Mouse (Mus musculus): ENCODE results near the gene Prkar2b.
"Not testable (repeated sequence)": the region's sequence is repeated elsewhere in the genome, so short reads cannot be mapped to it uniquely, and the experiment has no call there.

Gene Prkar2b

GRCm38 (mm10) chr12:32059707-32060106 lies 1.4 kb downstream of the Prkar2b start:
- no peak for DNase-seq

- no peak for DNase-seq
These were observed 2.0 kb downstream of the Prkar2b start for GRCm38 (mm10) chr12:32059135-32059534.

GRCm38 (mm10) chr12:32057461-32058199 lies 3.5 kb downstream of the Prkar2b start:
- no peak for DNase-seq

DNA sequence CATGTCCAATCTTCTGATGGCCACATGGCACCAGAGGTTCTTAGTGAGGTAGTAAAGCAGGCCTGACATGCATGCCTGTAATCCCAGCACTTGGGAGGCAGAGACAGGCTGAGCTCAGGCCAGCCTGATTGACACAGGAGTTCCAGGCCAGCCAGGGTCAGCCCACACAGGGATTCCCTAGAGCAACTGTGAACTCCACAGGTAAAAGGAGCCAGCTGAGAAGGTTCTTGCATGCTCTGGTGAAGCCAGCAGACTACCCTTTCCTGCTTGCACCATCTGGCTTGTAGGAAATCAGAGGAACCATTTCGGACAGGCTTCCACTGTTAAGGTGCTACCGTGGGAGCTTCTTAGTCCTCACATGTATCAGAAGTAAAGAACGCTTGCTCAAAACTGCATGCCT lies 5.3 kb downstream of the Prkar2b start:
- DNase-seq = no peak

GRCm38 (mm10) chr12:32054476-32055166 lies 6.5 kb downstream of the Prkar2b start:
- DNase-seq = no peak

DNA sequence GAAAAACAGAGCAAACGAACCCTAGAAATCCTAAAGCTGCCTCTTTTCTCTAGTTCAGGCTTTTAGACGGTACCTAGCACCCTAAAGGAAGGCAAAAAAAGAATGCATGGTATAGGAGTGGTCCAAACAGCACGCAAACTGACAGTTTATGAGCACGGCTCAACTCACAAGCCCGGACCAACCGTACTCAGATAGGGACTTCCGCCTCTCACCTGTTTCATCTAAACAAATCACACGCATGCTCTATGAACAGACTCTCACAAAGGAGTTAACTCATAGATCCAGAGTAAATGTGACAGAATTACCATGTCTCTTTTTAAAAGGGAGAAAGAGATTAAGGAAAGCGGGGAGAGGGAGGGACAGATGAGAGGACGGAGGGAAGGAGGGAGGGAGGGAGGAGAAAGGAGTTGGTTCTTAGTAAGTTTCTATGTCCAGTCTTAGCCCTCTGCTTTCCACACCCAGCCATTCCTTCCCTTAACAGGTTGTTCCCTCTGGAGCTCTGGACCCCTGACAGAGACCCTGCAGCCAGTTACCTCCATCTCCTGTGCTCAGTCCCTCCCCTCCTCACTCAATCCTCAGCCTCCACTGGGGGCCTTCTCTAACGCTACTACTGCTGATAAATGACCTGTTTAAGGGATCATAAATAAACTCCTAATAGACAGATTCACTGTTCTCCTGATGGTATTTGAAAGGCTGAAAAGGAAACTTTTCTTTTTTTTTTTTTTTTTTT lies 7.3 kb downstream of the Prkar2b start:
- DNase-seq = no peak

DNA sequence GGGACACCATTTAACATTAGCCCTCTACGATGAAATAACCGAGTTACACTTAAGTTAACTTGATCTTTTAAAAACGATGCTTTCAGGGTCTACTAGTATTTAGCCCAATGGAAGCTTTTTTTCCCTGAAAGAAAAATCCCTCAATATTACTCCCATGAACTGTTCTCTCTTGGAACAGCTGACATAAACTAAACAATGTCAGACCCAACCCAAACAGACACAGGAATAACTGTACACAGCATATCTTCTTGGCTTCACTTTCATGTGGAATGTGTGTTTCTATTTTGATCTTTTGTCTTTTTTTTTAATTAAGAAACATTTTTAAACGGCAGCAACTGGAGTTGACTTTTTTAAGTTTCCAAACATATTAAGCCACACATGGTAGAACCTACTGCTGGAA lies 8.2 kb downstream of the Prkar2b start:
- no peak for DNase-seq

DNA sequence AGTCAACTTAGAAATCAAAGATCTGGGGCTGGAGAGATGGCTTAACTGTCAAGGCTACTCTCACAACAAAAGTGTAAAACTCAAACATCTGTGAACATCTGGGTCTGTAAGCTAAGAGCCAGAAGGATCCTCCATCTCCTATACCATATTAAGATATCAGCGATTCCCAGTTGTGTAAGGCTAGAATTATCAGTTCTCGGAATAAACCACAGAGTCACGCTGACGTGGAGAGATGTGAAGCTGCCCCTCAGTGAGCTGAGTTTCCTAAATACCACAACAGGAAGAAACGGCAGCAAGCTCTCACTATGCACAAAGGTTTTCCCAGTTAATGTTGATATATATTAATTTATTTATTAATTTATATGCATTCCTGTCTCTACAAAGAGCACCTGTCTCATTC lies 10.9 kb downstream of the Prkar2b start:
- DNase-seq = no peak

DNA sequence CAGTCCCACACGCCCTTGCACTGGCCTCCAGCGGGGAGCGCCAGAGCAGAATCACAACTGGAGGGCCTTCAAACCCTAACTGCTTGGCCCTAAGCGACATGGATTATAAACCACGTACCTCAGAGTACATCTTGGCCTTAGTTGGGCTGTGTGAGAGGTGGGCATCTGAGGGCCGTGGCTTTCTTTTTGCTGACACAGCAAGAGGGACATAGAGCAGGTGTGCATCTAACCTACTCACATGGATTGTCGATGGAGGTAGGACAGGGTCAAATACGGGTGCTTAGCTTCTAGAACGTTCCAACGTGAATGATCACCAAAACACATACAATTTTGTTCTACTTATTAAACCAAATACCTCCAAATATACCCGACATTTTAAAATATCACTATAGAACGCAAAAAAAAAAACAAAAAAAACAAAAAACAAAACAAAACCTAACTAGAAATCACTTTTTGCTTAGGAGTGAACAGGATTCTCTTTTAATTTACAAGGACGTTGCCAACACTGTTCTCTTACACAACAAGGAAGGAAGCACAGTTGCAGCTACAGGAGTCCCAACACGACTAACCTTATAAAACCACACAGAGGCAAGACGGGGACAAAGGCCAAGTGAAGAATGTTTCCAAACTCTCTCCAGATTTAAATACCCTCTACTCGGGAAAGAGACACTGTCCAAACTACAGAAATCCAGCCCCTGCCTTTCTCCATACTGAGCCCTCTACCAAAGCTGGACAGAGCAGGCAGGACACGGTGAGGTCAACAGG lies 15.3 kb downstream of the Prkar2b start:
- DNase-seq = no peak

- DNase-seq = no peak
These were observed 16.5 kb downstream of the Prkar2b start for GRCm38 (mm10) chr12:32044487-32045134.

GRCm38 (mm10) chr12:32033536-32033935 lies 27.6 kb downstream of the Prkar2b start:
- DNase-seq = no peak

GRCm38 (mm10) chr12:32032917-32033316 lies 28.2 kb downstream of the Prkar2b start:
- DNase-seq = no peak

DNA sequence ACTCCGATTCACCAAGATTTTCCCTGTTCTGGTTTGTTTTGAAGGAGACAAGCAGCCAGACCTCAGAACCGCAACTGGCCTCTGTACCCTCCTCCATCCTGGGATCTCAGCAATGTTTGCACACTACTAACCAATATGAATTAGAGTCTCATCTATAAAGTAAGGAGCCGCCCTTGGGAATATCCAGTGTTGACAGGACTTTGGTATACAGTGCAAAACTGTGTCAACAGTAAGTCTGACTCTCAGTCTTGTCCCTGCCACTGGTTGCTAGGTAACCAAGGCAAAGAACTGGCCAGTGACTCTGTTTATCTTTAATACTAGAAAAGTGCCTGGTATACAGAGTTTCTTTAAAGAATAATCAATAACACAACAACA lies 42.7 kb downstream of the Prkar2b start:
- no peak for DNase-seq

DNA sequence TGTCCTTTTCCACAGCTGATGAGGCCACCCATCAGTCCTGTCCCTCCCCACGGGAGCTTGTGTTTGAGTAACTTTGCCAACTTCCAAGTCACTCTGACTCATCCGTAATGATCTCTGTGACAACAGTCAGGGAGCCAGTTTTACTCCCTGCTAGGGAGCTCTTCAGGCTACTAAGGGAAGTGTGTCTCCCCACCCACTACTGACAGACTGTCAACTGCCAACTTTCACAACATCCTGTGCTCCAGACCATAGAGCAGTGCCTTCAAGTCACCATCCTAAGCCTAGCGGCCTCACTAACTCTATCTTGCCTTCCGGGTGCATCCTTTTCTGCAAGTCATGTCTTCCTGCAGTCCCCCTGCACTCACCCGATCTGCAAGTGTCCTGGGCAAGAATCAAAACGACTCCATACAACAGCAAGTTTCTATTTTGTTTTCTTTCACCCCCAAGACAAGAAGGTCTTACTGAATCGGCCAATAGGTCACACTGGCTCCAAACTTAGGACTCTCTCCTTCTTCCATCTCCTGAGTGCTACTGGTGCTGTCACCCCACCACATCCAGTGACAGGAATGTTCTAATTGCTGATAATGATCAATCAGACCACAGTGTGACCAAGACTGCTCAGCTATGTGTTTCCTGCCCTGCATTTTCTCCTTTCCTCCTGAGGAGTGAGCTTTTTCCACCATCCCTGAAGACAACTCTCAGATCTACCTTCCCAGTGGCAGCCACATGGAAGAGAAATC lies 43.3 kb downstream of the Prkar2b start:
- DNase-seq = no peak

DNA sequence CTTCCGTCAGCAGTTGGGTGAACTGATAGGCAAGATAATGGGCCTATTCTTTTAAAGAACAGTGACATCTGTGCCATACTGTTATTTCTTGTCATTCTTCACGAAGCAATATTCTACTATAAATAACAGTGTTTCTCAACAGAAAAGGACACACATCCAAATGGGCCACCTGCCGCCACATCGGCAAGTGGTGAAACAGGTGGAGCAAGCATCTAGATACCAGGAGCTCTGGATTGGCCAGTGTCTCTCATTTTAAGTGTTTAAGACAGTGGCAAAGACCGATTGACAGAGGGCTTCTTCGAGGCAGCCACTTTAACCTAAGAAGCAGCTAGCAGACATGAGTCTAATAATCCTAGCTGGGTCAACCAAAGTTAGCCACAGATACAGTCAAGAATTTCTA lies 44.6 kb downstream of the Prkar2b start:
- DNase-seq = no peak

DNA sequence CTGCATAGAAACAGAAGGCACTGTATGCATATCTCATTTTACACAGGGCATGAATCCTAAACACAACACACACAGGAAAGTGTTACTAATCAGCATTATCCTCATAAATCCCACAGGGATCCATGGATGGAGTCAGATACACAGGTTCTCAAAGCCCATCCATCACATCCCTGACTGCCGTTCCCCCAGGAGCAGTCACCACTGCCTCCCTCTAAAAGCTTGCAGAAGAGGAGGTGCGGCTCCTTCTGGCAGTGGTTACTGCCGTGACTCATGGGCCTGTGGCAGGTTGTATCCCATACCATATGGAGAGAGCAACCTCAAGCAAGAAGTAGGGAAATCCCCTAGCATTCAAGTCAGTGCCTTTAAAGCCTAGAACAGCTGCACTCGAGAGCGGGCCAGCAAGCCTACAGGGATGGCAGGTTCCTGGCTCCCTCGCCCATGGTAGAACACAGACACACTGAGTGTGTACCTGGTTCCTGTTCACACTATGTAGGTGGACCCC lies 45.8 kb downstream of the Prkar2b start:
- DNase-seq = no peak

- no peak for DNase-seq
These were observed 46.3 kb downstream of the Prkar2b start for GRCm38 (mm10) chr12:32014811-32015210.

DNA sequence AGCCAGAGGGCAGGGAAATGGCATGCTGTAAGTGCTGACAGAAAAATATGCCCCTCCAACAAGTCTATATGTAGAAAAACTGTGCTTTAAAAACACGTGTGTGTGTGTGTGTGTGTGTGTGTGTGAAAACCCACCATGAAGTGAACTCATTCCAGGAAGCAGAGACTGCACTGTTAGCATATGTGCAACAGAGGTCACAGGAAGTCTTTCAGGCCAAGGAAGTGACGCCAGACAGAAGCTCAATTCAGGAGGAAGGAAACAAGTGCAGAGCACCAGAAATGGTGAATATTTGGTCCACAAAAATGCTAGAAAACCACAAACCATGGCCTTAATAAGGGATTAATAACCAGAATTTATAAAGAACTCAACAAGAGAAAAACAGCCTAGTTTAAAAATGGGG lies 48.9 kb downstream of the Prkar2b start:
- DNase-seq = no peak

GRCm38 (mm10) chr12:32011128-32011527 lies 50.0 kb downstream of the Prkar2b start:
- no peak for DNase-seq

GRCm38 (mm10) chr12:32009985-32010369 lies 51.1 kb downstream of the Prkar2b start:
- DNase-seq = not testable (repeated sequence)

DNA sequence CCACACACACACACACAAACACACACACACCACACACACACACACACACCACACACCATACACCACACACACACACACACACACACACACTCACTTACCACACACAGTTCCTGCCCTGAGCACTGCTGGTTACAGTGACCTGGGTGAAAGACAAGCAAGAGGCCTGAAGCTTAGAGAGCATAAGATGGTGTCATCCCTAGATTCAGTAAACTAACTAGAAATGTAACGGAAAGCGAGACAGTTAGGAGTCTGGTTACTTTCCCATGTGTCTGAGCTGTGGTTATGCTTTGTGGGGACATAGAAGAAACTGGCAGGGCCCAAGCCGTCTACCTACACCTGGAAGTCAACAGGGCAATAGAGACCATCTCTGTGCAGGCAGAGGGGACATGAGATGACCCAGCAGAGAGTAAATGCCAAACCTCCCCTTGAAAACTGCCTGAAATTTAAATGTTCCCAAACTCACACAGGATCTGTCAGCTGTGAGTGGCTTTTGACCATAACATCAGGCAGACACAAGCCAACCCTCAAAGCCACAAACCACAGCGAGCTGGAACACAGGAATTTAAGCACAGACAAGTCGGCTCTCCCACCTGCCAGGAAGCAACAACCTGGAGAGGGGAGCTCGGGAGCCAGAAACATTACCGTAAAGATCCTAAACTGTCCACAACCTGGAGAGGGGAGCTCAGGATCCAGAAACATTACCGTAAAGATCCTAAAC lies 51.7 kb downstream of the Prkar2b start:
- no peak for DNase-seq

Measured in cerebellum, adult 18-20 months (tissue).